Mouse (Mus musculus) right cerebral cortex, postnatal 25 days (tissue): ENCODE results near the gene Gm49721.
"Not testable (repeated sequence)": the region's sequence is repeated elsewhere in the genome, so short reads cannot be mapped to it uniquely, and the experiment has no call there.

Source experiments
- DNase-seq: peaks from one replicate; pipeline ENCODE4 v3.0.0; 2022

Gm49721 gene

GRCm38 (mm10) chr17:6978287-6979248 is at the start of gene Gm49721:
Gene Gm49721, plus strand, starts transcription at chr17:6978904.
- DNase-seq: peak; percentile 62

- DNase-seq: not testable (repeated sequence)
Measured at GRCm38 (mm10) chr17:6931625-6932024, 47.1 kb upstream of the Gm49721 start.

- not testable (repeated sequence) for DNase-seq
Measured at GRCm38 (mm10) chr17:6942560-6942959, 36.1 kb upstream of the Gm49721 start.

GRCm38 (mm10) chr17:6947637-6947983 is 31.1 kb upstream of the Gm49721 start:
- DNase-seq: not testable (repeated sequence)

GRCm38 (mm10) chr17:6947984-6948768 is 30.5 kb upstream of the Gm49721 start, which contains the start of gene Rsph3b:
Gene Rsph3b, minus strand, starts transcription at chr17:6948682.
- peak; percentile 86 for DNase-seq

- not testable (repeated sequence) for DNase-seq
Measured at GRCm38 (mm10) chr17:6948769-6949228, 29.9 kb upstream of the Gm49721 start.

GRCm38 (mm10) chr17:6958881-6959280 is 19.8 kb upstream of the Gm49721 start:
- DNase-seq: not testable (repeated sequence)

- DNase-seq: not testable (repeated sequence)
Measured at GRCm38 (mm10) chr17:6959543-6960259, 19.0 kb upstream of the Gm49721 start.

- not testable (repeated sequence) for DNase-seq
Measured at GRCm38 (mm10) chr17:6960349-6960748, 18.4 kb upstream of the Gm49721 start.

GRCm38 (mm10) chr17:6960776-6961175 is 17.9 kb upstream of the Gm49721 start, which contains the start of gene Tagap1:
Gene Tagap1, minus strand, starts transcription at chr17:6961156.
- peak; percentile 65 for DNase-seq

GRCm38 (mm10) chr17:6961181-6962000 is 17.3 kb upstream of the Gm49721 start:
- DNase-seq: peak; percentile 44

GRCm38 (mm10) chr17:6962339-6962738 is 16.4 kb upstream of the Gm49721 start:
- not testable (repeated sequence) for DNase-seq

- DNase-seq: not testable (repeated sequence)
Measured at GRCm38 (mm10) chr17:6962936-6963335, 15.8 kb upstream of the Gm49721 start.

GRCm38 (mm10) chr17:6965364-6965763 is 13.3 kb upstream of the Gm49721 start:
- DNase-seq: not testable (repeated sequence)

GRCm38 (mm10) chr17:6967673-6968072 is 11.0 kb upstream of the Gm49721 start:
- not testable (repeated sequence) for DNase-seq

GRCm38 (mm10) chr17:6970334-6970733 is 8.4 kb upstream of the Gm49721 start, which contains the start of gene Rnaset2b:
Gene Rnaset2b, plus strand, starts transcription at chr17:6970634.
- not testable (repeated sequence) for DNase-seq

- DNase-seq: not testable (repeated sequence)
Measured at GRCm38 (mm10) chr17:6971238-6971637, 7.5 kb upstream of the Gm49721 start.

GRCm38 (mm10) chr17:6972836-6973396 is 5.8 kb upstream of the Gm49721 start:
- not testable (repeated sequence) for DNase-seq

- not testable (repeated sequence) for DNase-seq
Measured at GRCm38 (mm10) chr17:6974985-6975384, 3.7 kb upstream of the Gm49721 start.

- DNase-seq: not testable (repeated sequence)
Measured at GRCm38 (mm10) chr17:6979380-6979779, 676 bp downstream of the Gm49721 start.

- not testable (repeated sequence) for DNase-seq
Measured at GRCm38 (mm10) chr17:6980144-6980543, 1.4 kb downstream of the Gm49721 start.
